Mouse (Mus musculus) c-Kit-positive CD71-negative TER-119-negative erythroid progenitor cells, embryonic 14.5 days (primary cell): ENCODE measurements around the gene Snrpa.

ENCODE experiments used
- DNase-seq: peaks from one replicate; pipeline ENCODE4 v3.0.0-alpha.2; 2013; ENCODE audit warnings: low read depth

Gene Snrpa

DNA sequence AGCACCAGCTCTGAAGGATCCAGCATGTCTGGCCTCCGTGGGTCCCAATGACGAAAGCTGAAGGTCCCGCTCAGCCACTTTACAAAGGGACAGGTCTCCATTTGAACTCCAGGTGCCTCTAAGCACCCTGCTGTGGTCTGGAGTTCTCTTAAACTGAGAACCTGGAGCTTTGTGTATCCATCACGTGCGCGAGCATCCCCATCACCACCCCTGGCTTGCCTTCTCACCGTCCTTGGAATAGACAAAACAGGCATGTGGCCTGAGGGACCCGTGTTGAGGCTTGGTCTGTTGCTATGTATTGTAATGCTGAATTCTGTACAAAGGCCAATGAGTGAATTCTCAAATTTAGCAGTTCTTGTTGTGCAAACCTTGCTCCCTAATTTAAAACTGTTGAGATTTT lies 2.7 kb upstream of the Snrpa start:
- no peak for DNase-seq

DNA sequence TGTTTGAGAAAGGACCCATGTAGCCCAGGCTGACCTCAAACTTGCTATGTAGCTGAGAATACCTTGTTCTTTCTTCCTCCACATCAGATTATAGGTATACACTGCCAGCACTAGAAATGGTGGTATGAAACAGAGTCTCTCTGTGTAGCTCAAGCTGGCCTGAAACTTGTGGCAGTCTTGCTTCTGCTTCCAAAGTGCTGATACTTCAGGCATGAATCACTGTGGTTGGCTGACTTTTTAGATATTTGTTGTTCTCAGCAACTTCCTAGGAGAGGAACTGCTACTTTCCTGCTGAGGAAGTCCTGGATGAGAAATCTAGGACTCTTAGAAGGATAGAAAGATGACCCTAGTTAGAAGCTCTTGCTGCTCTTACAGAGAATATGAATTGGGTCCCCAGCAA lies 2.3 kb upstream of the Snrpa start:
- no peak for DNase-seq

DNA sequence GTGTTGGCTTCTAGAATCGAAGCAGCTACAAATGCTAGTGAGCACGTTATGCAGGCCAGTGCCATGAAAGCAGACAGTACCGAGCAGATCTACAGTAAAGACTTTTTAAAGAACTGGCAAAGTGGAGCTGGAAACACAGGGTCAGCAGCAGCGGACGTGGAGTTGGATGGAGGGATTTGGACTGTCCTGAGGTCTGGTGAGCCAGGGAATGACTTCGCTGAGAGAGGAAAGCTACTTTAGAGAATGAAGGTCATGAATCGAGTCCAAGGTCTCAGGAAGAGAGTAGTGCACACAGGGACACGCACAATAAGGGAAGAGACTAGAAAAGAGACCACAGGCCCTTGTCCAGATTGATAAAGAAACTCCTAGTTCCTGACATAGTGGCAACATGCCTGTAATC lies 1.6 kb upstream of the Snrpa start:
- DNase-seq = no peak

DNA sequence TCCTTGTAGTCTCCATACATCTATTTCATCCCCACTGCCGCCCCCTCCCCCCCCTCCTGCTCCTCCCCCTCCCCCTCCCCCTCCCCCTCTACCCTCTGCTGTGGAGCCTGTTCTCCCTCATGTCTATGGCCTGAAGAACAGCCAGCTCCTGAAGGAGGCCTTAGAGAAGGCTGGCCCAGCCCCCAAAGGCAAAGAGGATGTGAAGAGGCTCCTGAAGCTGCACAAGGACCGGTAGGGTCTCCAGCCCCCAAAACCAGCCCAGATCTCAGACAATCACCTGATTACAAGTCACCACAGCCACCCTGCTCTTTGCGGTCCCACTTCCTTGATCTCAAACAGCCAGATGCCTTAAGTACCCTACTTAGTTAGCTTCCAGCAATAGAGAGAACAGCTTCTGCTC lies 1.1 kb upstream of the Snrpa start:
- no peak for DNase-seq

DNA sequence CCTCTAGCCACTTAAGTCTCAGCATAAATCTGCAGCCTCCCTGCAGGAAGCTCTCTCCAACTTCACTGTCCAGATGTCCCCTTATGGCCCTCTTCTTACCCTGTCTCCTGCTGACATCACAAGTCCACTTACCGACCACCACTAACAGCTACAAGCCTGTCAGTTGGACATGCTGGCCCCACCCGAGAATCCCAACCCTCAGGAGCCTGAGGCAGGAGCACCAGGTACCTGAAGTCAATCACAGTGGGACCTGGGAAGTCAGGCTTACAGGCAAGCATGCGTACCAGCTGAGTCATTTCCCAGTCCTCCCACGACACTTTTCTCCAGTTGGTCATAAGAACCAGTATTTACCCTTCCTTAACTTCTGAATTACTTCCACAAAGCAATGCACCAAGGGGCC lies 2.3 kb downstream of the Snrpa start:
- DNase-seq = no peak

DNA sequence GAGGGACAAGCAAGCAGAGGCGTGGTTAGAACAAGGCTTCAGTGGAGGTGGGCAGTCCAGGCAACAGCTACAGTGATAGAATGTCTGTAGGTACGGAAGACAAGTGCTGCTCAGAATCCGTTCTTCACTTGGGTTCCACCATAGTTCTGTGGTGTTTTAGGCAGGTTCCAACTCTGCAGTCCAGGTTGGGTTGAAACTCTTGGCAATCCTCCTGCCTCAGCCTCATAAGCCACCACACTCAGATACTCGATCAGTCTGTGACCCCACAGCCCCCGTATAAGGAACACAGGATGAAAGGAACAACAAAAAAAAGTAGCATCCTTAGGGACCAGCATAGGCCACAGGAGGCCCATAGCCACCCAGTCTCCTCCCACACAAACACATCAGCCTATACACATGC lies 3.6 kb downstream of the Snrpa start:
- DNase-seq = no peak

DNA sequence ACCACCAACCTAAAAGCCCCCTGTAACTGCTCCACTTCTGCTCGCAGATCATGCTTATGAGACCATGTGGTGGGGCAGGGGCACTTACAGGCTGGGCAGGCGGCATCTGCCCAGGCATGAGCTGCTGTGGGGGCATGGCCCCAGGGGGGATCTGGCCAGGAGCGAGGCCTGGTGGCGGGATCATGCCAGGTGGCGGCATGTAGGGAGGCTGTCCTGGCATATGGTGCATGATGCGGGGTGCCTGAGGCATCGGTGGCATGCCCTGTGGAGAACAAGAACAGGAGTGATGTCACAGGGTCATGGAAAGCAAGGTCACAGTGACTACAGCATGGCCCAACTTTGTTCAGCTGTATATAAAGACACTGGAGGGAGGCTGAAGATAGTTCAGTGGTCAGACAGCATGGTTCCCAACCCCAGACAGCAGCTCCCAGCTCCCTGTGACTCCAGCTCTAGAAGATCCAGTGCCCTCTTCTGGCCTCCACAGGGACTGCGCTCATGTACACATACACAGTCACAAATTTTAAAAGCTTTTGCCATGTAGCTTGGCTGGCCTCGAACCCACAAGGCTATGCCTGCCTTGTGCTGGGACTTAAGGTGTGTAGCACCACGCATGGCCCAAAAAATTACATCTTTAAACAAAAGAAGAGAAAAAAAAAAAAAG lies 6.7 kb downstream of the Snrpa start:
- no peak for DNase-seq

DNA sequence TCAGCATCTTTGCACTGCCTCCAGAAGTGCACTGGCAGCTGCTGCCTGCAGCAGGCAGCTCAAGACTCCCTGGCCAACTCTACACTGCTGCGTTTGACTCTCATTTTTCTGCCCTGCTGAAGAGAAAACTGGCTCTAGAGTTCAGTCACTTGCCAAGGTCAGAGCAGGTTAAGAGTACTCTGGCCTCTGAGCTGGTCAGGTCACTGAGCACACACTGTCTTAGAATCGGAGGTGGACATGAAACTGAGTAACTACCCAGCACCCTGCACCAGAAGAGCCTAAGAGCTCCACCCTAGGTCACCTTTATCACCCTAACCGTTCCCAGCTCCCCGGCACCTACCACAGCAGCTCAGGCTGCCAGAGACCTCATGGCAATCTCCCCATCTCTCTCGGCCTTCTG lies 10.1 kb downstream of the Snrpa start:
- DNase-seq = no peak

DNA sequence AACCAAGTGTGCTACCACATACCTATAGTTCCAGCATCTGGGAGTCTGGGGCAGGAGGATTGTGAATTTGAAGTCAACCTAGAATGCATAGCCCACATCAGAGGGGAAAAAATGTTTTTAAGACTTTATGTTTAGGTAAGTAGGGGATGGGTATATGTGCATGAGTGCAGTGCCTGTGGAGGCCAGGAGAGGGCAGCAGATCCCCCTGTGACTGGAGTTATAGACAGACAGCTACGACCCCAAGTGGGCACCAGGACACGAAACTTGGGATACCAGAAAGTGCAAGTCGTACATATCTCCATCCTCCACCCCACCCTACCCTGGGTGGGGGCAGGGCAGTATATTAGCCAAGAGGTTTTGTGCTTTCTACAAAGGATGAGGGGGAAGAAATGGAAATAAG lies 11.1 kb downstream of the Snrpa start:
- peak; percentile 46 for DNase-seq

DNA sequence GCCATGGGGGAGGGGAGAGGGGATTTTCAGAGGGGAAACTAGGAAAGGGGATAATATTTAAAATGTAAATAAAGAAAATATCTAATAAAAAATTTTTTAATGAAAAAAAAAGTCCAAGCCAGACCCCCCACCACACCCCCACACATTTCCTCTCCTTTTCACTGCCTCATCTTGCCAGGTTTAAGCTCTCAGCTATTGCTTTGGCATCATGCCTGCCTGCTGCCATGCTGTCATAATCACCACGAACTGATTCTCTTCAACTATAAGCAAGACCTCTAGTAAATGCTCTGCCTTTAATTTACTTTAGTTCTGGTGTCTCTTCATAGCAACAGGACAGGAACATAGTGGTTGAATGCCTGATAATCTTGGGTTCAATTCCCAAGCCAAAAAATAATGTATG lies 13.6 kb downstream of the Snrpa start:
- DNase-seq = no peak

DNA sequence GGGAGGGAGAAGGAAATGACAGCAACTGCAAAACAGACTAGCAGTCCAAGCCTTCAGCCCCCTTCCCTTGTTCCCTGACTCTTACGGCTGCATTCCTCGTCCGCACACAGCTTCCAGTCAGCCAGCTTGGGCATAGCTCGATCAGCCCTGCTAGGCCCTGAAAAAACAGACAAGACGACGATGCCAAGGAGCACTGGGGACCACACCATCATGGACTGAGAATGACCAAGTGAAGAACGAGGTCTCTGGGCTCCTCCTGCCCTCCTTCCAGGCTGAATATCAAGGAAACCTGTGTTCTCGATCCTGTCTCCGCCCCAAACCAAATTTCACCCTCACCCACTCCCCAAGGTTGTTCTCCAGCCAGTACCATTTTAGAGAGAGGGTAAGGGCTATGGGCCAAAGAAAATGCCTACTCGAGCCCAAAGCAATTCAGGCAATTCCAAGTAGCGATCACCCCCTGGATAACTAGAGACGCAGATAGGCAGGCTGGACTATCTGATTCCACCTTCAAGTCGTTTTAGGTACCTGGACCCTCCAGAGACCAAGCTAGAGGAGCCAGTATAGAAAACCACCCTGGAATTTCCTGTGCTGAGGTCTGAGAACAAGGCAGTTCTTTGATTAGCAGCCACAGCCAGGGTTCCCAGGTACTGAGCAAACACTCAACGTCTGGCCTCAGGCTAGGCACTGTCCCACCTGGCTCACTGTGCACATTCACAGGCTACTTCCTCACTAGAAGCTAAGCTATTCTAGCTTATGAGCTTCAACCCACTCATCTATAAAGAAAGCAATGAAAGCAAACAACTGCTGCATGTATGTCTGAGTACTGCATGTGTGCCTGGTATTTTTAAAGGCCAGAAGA lies 15.0 kb downstream of the Snrpa start, which contains the start of the genes Gm21983 and Mia:
TSS of gene Gm21983 (minus strand) at position 250 of the 859 bp plus-strand sequence.
TSS of gene Mia (minus strand) at position 321 of the 859 bp plus-strand sequence.
- DNase-seq = no peak

DNA sequence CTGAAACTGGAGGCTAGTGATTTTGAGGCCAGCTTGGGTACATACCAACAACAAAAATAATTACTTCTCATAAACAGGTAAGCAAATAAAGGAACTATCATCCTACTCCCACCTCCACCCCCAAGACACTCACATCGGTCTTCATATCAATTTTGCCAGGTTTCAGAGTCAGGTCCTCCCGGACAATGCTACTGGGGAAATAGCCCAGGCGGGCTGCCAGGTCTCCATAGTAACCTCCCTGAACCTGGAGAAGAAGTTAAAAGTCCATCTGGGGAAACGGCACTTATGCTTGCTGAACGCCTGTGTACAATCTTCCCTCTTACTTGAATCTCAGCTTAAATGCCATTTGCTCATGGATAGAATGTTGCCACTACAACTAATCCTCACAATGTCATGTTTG lies 16.0 kb downstream of the Snrpa start:
- DNase-seq = no peak

DNA sequence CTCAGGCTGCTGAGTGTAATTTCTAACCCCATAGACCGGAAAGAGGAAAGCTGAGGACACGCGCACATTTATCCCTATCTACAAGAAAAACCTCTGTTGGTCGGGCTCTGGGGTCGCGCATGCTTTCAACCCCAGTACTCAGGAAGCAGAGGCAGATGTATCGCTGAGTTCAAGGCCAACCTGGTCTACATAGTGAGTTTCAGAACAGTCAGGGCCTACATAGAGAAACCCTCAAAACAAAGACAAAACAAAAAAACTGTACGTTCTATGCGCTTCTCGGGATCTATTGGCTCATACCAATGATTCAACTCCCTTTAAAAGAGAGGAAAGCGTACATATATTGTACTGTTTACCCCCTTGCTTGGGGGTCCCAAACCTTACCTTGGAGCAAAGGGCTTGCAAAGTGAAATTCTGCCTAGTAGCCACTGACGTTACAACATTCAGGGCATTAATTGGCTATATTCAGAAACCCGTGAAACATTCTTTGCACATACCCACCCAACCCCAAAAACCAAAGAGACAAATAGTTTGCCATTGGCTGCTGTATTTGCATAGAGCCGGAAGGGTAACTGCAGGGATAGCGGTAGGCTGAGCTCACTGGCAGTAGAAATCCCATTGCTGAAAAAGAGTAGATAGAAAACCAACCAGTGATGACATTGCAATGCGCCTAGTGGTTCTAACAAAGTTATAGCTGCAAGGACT lies 16.7 kb downstream of the Snrpa start:
- no peak for DNase-seq

DNA sequence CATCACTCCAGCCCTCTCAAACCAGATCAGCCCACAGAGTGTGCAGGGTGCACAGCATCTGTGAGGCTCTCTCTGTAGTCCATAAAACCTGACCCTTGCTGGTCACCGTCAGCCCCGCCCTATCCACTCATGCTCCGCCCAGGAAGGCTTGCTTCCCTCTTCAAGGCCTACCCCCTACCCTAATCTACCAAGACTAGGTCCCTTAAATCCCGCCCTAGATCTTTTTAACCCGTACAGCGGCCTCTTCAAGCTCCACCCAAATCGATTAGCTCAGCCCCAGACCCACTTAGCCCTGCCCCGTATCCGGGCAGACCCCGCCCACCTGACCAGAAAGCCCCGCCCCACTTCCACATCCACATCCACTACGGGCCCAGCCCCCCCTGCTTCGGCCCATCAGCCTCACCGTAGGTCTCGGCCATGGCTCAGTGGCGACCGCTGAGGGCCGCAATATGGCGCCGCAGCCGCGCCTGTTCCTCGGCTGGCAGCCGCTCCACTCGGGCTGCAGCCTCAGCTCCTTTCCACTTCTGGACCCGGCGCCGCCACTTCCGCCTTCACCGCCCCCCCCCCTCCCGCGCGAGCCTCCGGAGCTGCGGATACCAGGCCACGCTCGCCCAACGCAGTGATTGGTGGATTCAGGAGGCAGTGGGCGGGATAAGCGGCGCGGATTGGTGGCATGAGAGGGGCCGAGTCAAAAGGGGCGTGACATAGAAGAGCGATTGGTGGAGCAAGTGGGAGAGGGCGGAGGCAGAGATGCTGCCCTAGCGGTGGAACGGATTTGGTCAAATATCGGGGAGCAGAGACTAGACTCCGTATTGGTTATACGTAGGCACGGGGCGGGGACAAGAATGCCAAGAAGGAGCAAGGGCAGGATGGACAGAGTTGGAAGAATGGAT lies 17.5 kb downstream of the Snrpa start, which contains the start of gene Rab4b:
TSS of gene Rab4b (minus strand) at position 573 of the 893 bp plus-strand sequence.
- peak; percentile 99 for DNase-seq

DNA sequence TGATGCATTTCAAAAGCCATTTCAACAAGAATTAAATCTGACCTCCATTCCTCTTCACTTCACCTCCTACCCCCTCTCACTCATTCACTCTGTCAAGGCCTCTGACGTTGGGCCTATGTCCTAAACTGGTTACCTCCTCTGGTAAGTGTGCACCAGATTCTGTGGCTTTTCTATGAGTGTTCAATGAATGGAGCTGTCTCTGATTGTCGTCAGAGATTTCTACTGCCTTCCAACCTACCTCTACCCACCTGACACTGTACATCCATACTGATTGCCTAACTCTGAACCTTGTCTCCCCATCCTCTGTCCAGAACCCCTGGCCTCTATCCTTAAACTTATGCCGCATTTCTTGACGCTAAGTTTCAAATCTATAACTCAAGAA lies 18.1 kb downstream of the Snrpa start:
- no peak for DNase-seq

DNA sequence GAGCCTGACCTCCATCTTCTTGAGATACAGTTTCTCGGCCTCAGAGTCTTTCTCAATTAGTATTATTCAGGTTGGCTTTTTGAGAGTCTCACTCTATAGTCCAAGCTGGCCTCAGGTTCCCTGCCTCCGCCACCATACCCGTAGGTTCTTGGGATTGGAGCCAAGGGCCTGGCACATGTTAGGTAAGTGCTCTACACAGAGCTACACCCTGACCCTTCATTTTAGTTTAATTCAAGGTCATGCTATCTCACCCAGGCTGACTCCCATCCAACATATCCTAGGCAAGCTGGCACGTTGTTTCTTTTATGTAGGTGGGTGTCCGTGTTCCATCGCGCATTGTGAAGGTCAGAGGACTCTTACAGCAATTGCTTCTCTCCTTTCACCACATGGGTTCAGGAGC lies 21.2 kb downstream of the Snrpa start:
- DNase-seq = no peak

DNA sequence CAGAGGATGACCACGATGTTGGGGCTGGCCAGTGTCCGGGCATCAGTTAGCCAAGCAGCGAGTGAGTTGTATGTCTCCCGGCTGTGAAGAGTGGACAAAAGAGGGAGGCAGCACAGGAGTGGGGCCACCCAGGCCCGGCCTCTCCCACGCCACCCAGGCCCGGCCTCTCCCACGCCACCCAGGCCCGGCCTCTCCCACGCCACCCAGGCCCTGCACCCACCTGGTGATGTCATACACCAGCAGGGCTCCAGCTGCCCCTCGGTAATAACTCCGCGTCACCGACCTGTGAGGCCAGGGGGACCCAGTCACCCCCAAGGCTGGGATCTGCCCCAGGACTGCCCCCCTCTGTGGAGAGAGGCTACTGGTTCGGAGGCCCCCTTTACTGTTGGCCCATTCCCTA lies 21.6 kb downstream of the Snrpa start:
- no peak for DNase-seq

DNA sequence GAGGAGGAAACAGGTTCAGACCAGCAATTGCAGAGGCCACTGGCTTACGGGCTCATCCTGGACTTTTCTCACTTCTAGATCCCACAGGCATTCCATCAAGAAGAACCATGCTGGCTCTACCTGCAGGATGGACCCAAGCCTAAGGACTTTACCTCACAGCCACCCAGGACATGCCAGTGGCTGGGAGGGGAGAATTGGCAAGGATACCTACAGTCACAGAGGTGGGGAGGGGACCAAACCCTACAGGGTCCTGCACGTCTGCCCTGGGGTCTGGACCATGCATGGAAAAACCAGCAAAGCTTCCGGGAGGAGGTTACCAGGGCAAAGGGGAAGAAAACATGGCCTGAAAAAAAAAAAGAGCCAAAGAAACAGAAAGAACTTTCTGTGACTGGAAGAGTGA lies 25.1 kb downstream of the Snrpa start:
- no peak for DNase-seq

DNA sequence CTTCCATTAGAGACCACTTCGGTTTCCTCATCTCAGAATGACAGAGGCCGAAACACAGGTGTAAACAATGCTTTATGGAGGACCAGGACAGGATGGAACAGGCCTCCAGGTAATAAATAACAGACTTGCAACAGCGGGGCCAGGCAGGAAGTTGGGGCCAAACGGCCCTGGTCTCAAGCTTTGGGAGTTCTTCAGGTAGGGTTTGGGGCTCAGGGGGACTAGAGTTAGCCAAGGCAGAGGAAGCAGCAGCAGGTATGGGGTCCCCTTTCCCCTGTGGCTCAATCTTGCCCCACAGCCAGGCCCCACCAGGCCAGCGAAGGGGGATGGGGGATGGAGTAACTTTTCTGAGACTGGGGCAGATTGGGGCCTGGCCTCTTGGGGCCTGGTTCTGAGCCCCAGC lies 27.7 kb downstream of the Snrpa start:
- no peak for DNase-seq

DNA sequence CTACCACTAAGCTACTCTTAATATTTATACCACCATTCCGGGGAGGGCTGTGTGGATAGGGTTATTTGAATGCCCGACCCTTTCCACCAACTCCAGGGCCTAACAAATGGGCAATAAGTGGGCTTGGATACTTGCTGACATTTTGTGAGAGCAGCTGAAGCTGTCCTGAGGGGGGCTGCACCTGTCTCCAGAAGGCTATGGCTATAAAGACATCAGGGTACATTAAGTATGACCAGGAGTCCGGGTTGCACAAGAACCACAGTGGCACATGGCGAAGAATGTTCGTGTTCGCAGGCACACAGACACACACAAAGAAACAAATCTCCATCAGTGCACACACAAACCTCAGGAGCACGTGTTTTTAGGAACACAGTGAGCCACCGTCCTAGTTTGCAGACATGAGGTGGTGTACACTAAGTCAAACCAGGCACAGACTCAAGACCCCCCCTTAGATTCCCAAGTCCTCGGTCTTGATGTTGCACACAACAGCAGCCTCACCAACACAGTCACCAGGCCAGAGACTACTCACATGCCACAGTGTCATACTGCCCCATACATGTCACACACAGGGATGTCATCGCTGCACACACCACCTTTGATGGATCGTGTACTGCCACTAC lies 28.5 kb downstream of the Snrpa start:
- no peak for DNase-seq
